Mouse (Mus musculus): ENCODE measurements around the gene Fam78b.

DNA sequence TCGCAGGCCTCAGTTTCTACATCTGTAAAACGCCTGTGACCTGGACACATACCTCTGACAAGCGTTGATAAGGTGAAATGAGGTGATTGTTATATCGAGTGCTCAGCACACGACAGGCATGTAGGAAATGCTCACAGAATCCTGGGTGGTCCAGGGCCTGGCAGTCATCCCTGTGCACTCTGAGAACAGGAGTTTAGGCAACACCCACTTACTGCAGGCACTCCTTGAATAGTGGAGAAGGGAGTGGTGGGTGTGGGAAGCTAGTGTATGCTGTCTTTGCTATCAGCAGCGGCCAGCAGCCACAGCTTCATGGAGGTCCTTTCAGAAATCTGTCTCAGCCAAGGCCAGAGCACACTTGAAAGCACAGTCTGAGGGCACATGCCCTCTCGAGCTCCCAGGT lies 52.8 kb downstream of the Fam78b start:
- TF ChIP-seq CTCF (IDR thresholded peaks at IDR 0.05; ENCODE audit: borderline replicate concordance, extremely low read depth, insufficient read depth, insufficient read length) (no peak), POLR2A (IDR thresholded peaks at IDR 0.05; ENCODE audit: borderline replicate concordance, extremely low read depth, insufficient read depth, insufficient read length, poor library complexity, severe bottlenecking) (no peak)
